Mouse (Mus musculus): ENCODE measurements around the gene Twist1. TPM values are rescaled to one million over a fixed set of nuclear protein-coding genes. Genes with fewer than 3 reads are reported as not detected.

The Twist1 gene
- total and polyA plus RNA-seq, 3 experiments = not detected

DNA sequence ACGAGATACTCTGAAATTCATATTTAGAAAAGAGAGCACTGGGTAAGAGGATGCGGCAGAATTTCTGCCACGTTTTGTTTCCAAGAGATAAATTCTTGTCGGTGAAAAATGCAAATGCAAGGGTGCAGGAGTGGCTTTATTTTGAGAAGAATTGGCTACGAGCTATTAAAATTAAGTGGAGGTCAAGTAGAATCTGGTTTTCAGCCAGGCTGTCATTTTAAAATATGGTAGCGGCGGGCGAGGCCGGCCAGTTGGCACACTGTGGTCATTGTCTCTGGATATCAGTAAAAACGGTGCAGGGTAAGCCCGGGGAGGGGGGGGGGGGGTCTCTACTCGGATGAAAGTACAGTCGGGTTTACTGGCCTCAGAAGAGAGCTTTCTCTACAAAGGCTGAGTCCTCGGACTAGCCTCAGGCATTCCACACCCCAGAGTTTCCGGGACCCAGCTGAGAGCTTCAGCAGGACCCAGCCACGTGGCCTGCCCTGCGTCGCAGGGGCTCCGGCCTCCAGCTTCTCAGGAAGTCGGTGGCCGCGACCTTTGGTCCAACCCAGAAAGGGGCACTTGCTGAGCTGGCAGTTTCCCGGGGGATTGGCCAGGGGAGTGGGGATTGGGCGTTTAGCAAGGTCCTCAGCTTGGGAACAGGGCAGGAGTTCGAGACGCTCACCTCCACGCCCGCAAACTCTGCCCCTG is 1.7 kb upstream of the Twist1 start:
- Histone ChIP-seq H3K79me2 (replicated peaks; ENCODE audit: control insufficient read depth, extremely low read depth, insufficient read depth, poor library complexity, severe bottlenecking) (no peaks in the 10 kb centered on the region), H3K4me1 (ENCODE audit: control insufficient read depth in 1 of 2, insufficient read depth in 2 of 2) (no peaks in the 10 kb centered on the region), H3K9me3 (replicated peaks; ENCODE audit: low read length) (peaks cover 18% of the 10 kb centered on the region), H3K4me3 (replicated peaks in 1 of 3; ENCODE audit: low read depth in 2 of 3, low read length in 2 of 3, poor library complexity in 1 of 3) (no peak overlapping the region), H3K36me3 (replicated peaks in 1 of 2; ENCODE audit: control insufficient read depth in 1 of 2, insufficient read depth in 1 of 2, low read length in 1 of 2) (no peaks in the 10 kb centered on the region), H3K27me3 (replicated peaks) (no peaks in the 10 kb centered on the region), H3K27ac (ENCODE audit: insufficient read depth, low read depth) (no peak overlapping the region), H3K9ac (ENCODE audit: insufficient read depth, low read depth) (no peak overlapping the region), H3K4me2 (ENCODE audit: insufficient read depth, low read depth, poor library complexity, severe bottlenecking) (no peak overlapping the region)
- dilution Hi-C loops (cut with MboI; ENCODE audit: extremely low pct_ligation_motif_present, extremely low pct_unique_long_range_greater_than_20kb, low sequenced_read_pairs) (no loop called here), in situ Hi-C loops (cut with MboI; ENCODE audit: low pct_ligation_motif_present, low pct_unique_long_range_greater_than_20kb, low sequenced_read_pairs) (no loop called here)
- TF ChIP-seq CTCF (conservative IDR thresholded peaks at IDR 0.05 in 1 of 2, IDR thresholded peaks at IDR 0.05 in 1 of 2; ENCODE audit: low read depth in 2 of 2, low read length in 2 of 2) = no peak
- TF ChIP-seq ELF1 (IDR thresholded peaks at IDR 0.05; ENCODE audit: low read depth, low read length) = no peak
- no peak for TF ChIP-seq ETS1 (conservative IDR thresholded peaks at IDR 0.05; ENCODE audit: low read depth, low read length)
- no peak for TF ChIP-seq USF1 (IDR thresholded peaks at IDR 0.05; ENCODE audit: low read depth, low read length)
- TF ChIP-seq TBP (conservative IDR thresholded peaks at IDR 0.05; ENCODE audit: low read depth, low read length) = no peak
- no peak for TF ChIP-seq ZKSCAN1 (IDR thresholded peaks at IDR 0.05; ENCODE audit: borderline replicate concordance, low read depth, low read length)
- no peak for TF ChIP-seq MAZ (IDR thresholded peaks at IDR 0.05; ENCODE audit: low read depth, low read length)
- TF ChIP-seq BHLHE40 (IDR thresholded peaks at IDR 0.05; ENCODE audit: low read depth, low read length) = no peak
- no peak for TF ChIP-seq MYC (IDR thresholded peaks at IDR 0.05; ENCODE audit: low read depth, low read length)
- no peak for TF ChIP-seq MAFK (IDR thresholded peaks at IDR 0.05; ENCODE audit: insufficient replicate concordance, low read length)
- TF ChIP-seq MXI1 (IDR thresholded peaks at IDR 0.05; ENCODE audit: low read depth, low read length) = no peak
- DNase-seq (ENCODE audit: extremely low read depth) = no peak

DNA sequence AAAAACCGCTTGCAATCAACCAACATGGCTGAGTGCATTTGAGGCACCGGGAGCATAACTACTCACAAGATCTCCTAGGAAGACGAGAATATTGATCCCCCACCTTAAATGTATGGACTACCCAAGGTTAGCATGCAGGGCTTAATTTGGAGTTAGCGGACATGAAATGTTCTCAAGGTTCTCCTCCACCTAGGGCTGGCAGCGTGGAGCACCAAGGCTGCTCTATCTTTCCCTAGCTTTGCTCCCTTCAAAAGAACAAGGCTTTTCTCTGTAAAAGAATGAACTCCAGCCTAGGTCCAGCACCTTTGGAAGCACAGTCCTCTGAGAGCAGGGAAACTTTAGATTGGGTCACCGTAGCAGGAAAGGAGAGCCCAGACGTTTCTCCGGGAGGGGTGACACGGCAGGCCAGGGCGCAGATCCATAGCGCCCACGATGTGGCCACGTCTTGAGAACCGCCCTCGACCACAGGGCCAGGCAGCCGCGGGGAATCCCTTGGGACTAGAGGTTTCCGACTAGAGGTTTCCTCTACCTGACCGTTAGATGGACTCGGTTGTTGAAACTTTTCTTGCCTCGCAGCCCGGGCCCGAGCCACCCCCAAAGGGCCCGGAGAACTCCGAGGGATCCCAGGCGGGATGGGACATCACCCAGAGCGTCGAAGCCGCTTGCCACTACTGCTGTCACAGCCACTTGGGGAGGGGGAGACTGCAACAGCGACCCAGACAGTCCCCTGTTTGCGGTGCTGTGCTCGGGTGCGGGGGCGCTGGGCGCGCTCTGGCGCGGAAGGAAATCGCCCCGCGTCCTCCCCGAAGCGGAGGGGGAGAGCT is 683 bp upstream of the Twist1 start:
- Histone ChIP-seq H3K27me3 (replicated peaks) (no peaks in the 10 kb centered on the region), H3K4me1 (ENCODE audit: control insufficient read depth in 1 of 2, insufficient read depth in 2 of 2) (no peaks in the 10 kb centered on the region), H3K4me3 (replicated peaks in 1 of 3; ENCODE audit: low read depth in 2 of 3, low read length in 2 of 3, poor library complexity in 1 of 3) (no peak overlapping the region), H3K4me2 (ENCODE audit: insufficient read depth, low read depth, poor library complexity, severe bottlenecking) (no peak overlapping the region), H3K27ac (ENCODE audit: insufficient read depth, low read depth) (no peak overlapping the region), H3K9me3 (replicated peaks; ENCODE audit: low read length) (peaks cover 18% of the 10 kb centered on the region), H3K36me3 (replicated peaks in 1 of 2; ENCODE audit: control insufficient read depth in 1 of 2, insufficient read depth in 1 of 2, low read length in 1 of 2) (no peaks in the 10 kb centered on the region), H3K79me2 (replicated peaks; ENCODE audit: control insufficient read depth, extremely low read depth, insufficient read depth, poor library complexity, severe bottlenecking) (no peaks in the 10 kb centered on the region), H3K9ac (ENCODE audit: insufficient read depth, low read depth) (no peak overlapping the region)
- no peak for DNase-seq (ENCODE audit: extremely low read depth)
- in situ Hi-C loops (cut with MboI; ENCODE audit: low pct_ligation_motif_present, low pct_unique_long_range_greater_than_20kb, low sequenced_read_pairs) (no loop called here), dilution Hi-C loops (cut with MboI; ENCODE audit: extremely low pct_ligation_motif_present, extremely low pct_unique_long_range_greater_than_20kb, low sequenced_read_pairs) (no loop called here)
- no peak for TF ChIP-seq ZMIZ1 (IDR thresholded peaks at IDR 0.05; ENCODE audit: low read depth, low read length)
- TF ChIP-seq CHD2 (IDR thresholded peaks at IDR 0.05; ENCODE audit: low read length) = no peak

Measured in CH12.LX (cell line).